Mouse (Mus musculus) heart, postnatal 0 days (tissue): Measurements from ENCODE around the gene Slc28a1.

Experiments used
- CTCF ChIP-seq: IDR thresholded peaks from 2 replicates; pipeline ENCODE4 v1.5.1; 2016; ENCODE audit warnings: antibody characterized with exemption, control low read depth, low read depth
- EP300 ChIP-seq: IDR thresholded peaks from 2 replicates; pipeline ENCODE4 v1.6.1; 2016; ENCODE audit warnings: antibody characterized with exemption, low read depth

GRCm38 (mm10) chr7:81123553-81123952, 9.0 kb downstream of the Slc28a1 start:
- TF ChIP-seq CTCF (no peak), EP300 (no peak)
